Comparison of ENCODE assay signal across 20 mouse cellular contexts in genomic region chr17:71342006-71342405, GRCm38 (mm10). TPM values are rescaled to one million over a fixed set of nuclear protein-coding genes. Genes with fewer than 3 reads are reported as not detected.
DNase-seq lines count a peak whose midpoint lies in the region; ATAC-seq lines count a peak whose summit lies in the region.
"Had no signal": no experiment of that assay in that cellular context is flagged by ENCODE, and none has a peak within 500 bp of the region (broad histone marks: within the 10 kb centered on the region; RNA-seq: fewer than 3 reads in every experiment).

No protein-coding gene starts in this region.

- no peak overlapping the region for H3K4me2 ChIP-seq in midbrain, embryonic 11.5 days
- no peak overlapping the region for H3K4me2 ChIP-seq in midbrain, embryonic 13.5 days (replicated peaks)
- H3K4me2 ChIP-seq: embryonic facial prominence, embryonic 13.5 days; embryonic facial prominence, embryonic 15.5 days; forebrain, embryonic 13.5 days had no signal

- H3K36me3 ChIP-seq in midbrain, embryonic 11.5 days (ENCODE audit: control insufficient read depth, insufficient read depth, low read length), result peaks cover 5% of the 10 kb centered on the region; the same call in 1 of the 2 replicates
- peaks cover 37% of the 10 kb centered on the region for H3K36me3 ChIP-seq in midbrain, embryonic 13.5 days

- H3K9me3 ChIP-seq in midbrain, embryonic 11.5 days (ENCODE audit: control insufficient read depth, low read length), result no peaks in the 10 kb centered on the region
- H3K9me3 ChIP-seq in midbrain, embryonic 13.5 days, result no peaks in the 10 kb centered on the region
- H3K9me3 ChIP-seq: embryonic facial prominence, embryonic 13.5 days; embryonic facial prominence, embryonic 15.5 days; forebrain, embryonic 13.5 days had no signal

- intact Hi-C loops in heart, postnatal 25 days (cut with DNase I), result no loop called here

- no peak overlapping the region for H3K27ac ChIP-seq in midbrain, embryonic 11.5 days (ENCODE audit: low read depth, low read length)
- H3K27ac ChIP-seq in midbrain, embryonic 13.5 days, result no peak overlapping the region
- H3K27ac ChIP-seq: embryonic facial prominence, embryonic 13.5 days; embryonic facial prominence, embryonic 15.5 days; forebrain, embryonic 13.5 days had no signal

- no peak overlapping the region for H3K4me3 ChIP-seq in midbrain, embryonic 11.5 days (ENCODE audit: low read depth, low read length)
- no peak overlapping the region for H3K4me3 ChIP-seq in midbrain, embryonic 13.5 days (replicated peaks)
- H3K4me3 ChIP-seq: embryonic facial prominence, embryonic 13.5 days; embryonic facial prominence, embryonic 15.5 days; erythroblast, embryonic 14.5 days; forebrain, embryonic 13.5 days had no signal

- 94% methylated on average over 3 of the region's 3 CpGs for WGBS in midbrain, embryonic 11.5 days
- 89% methylated on average over 3 of the region's 3 CpGs for WGBS in midbrain, embryonic 13.5 days

- peak; percentile 68 for DNase-seq in heart, adult 11 months
- DNase-seq in heart, postnatal 25 days (ENCODE audit: low spot score), result no peak
- peak; percentile 64 for DNase-seq in midbrain, embryonic 11.5 days (ENCODE audit: low spot score, missing footprints)
- DNase-seq in spleen, postnatal 4 days (ENCODE audit: low spot score in 2 of 2), result no peak
- DNase-seq: adrenal gland, adult 2 months; adrenal gland, postnatal 10 days; adrenal gland, postnatal 25 days; cerebellum, adult 11 months; cerebellum, adult 18-20 months; cerebellum, adult 8-10 months; cerebellum, adult 9-11 months; cerebellum, postnatal 14 days; cerebellum, postnatal 36 days; embryo, embryonic 11 days had no signal

- no peaks in the 10 kb centered on the region for H3K27me3 ChIP-seq in midbrain, embryonic 11.5 days (ENCODE audit: control insufficient read depth, insufficient read depth, low read length)
- H3K27me3 ChIP-seq in midbrain, embryonic 13.5 days, result no peaks in the 10 kb centered on the region
- H3K27me3 ChIP-seq: embryonic facial prominence, embryonic 13.5 days; embryonic facial prominence, embryonic 15.5 days; forebrain, embryonic 13.5 days had no signal

- no peak for ATAC-seq in midbrain, embryonic 11.5 days (ENCODE audit: low FRiP score)
- no peak for ATAC-seq in midbrain, embryonic 13.5 days
- ATAC-seq: forebrain, embryonic 13.5 days; forebrain, embryonic 16.5 days had no signal

- H3K4me1 ChIP-seq in midbrain, embryonic 11.5 days (ENCODE audit: control insufficient read depth, insufficient read depth, low read length), result no peaks in the 10 kb centered on the region
- no peaks in the 10 kb centered on the region for H3K4me1 ChIP-seq in midbrain, embryonic 13.5 days (replicated peaks)
- H3K4me1 ChIP-seq: embryonic facial prominence, embryonic 13.5 days; embryonic facial prominence, embryonic 15.5 days; forebrain, embryonic 13.5 days had no signal

- H3K9ac ChIP-seq in midbrain, embryonic 11.5 days (ENCODE audit: low read length), result no peak overlapping the region
- no peak overlapping the region for H3K9ac ChIP-seq in midbrain, embryonic 13.5 days (replicated peaks)
- H3K9ac ChIP-seq: embryonic facial prominence, embryonic 13.5 days; embryonic facial prominence, embryonic 15.5 days; forebrain, embryonic 13.5 days had no signal

RNA-seq across cellular contexts. Expression of gene Emilin2, which starts 30.2 kb away (rescaled TPM):
- total RNA-seq in heart, postnatal 25 days (2021), result 10 to 100 TPM; 64.3 to 73.1 TPM
- 10.2 and 11.8 TPM in 2 replicates for polyA plus RNA-seq in midbrain, embryonic 11.5 days (2014; fragmentation: Nextera tagmentation; extraction: Ambion mirVana)
- polyA plus RNA-seq in midbrain, embryonic 13.5 days (2015; fragmentation: Nextera tagmentation; extraction: Ambion mirVana), result 2.0 and 2.5 TPM in 2 replicates

Comparison
In these comparisons a context has a peak if more than half of its experiments do, and no peak if none do; other contexts are left out.
1. DNase-seq: peak in heart, adult 11 months (single experiment) and midbrain, embryonic 11.5 days (single experiment); none in heart, postnatal 25 days (single experiment) and spleen, postnatal 4 days (0 of 2).